Mouse (Mus musculus) thymus, adult 18-20 months (tissue): ENCODE results near the gene Magi1.
"Not testable (repeated sequence)": the region's sequence is repeated elsewhere in the genome, so short reads cannot be mapped to it uniquely, and the experiment has no call there.

Source experiments
- DNase-seq, 2 experiments: peaks; one replicate each; pipeline ENCODE4 v3.0.0; 2022; ENCODE audit warnings: mixed read lengths in 2 of 2

Gene Magi1

GRCm38 (mm10) chr6:94043461-94043860, 240.3 kb downstream of the Magi1 start:
- DNase-seq: no peak

- DNase-seq: no peak
These were observed 243.6 kb downstream of the Magi1 start for GRCm38 (mm10) chr6:94040093-94040492.

GRCm38 (mm10) chr6:94038897-94039296, 244.8 kb downstream of the Magi1 start:
- no peak for DNase-seq

- DNase-seq: no peak
These were observed 247.2 kb downstream of the Magi1 start for GRCm38 (mm10) chr6:94036554-94036953.

GRCm38 (mm10) chr6:94026361-94026760, 257.4 kb downstream of the Magi1 start:
- no peak for DNase-seq

GRCm38 (mm10) chr6:94022437-94022836, 261.3 kb downstream of the Magi1 start:
- DNase-seq: no peak

GRCm38 (mm10) chr6:94021239-94021962, 262.3 kb downstream of the Magi1 start:
- no peak for DNase-seq

- no peak for DNase-seq
These were observed 263.2 kb downstream of the Magi1 start for GRCm38 (mm10) chr6:94020566-94020965.

GRCm38 (mm10) chr6:94019935-94020334, 263.8 kb downstream of the Magi1 start:
- DNase-seq: no peak

GRCm38 (mm10) chr6:94013761-94014160, 270.0 kb downstream of the Magi1 start:
- no peak for DNase-seq

- DNase-seq: no peak
These were observed 271.8 kb downstream of the Magi1 start for GRCm38 (mm10) chr6:94011947-94012346.

GRCm38 (mm10) chr6:94011521-94011920, 272.2 kb downstream of the Magi1 start:
- no peak for DNase-seq

- no peak for DNase-seq
These were observed 275.1 kb downstream of the Magi1 start for GRCm38 (mm10) chr6:94008577-94008976.

GRCm38 (mm10) chr6:94003586-94003985, 280.1 kb downstream of the Magi1 start:
- not testable (repeated sequence) for DNase-seq

- DNase-seq: no peak
These were observed 286.8 kb downstream of the Magi1 start for GRCm38 (mm10) chr6:93996841-93997485.

GRCm38 (mm10) chr6:93987561-93987960, 296.2 kb downstream of the Magi1 start:
- no peak for DNase-seq

- no peak for DNase-seq
These were observed 298.6 kb downstream of the Magi1 start for GRCm38 (mm10) chr6:93985111-93985510.

- no peak for DNase-seq
These were observed 300.2 kb downstream of the Magi1 start for GRCm38 (mm10) chr6:93983551-93983950.

GRCm38 (mm10) chr6:93981211-93981610, 302.5 kb downstream of the Magi1 start:
- DNase-seq: no peak

- DNase-seq: no peak
These were observed 304.5 kb downstream of the Magi1 start for GRCm38 (mm10) chr6:93979241-93979640.

GRCm38 (mm10) chr6:93968721-93969120, 315.0 kb downstream of the Magi1 start:
- DNase-seq: no peak

GRCm38 (mm10) chr6:93962757-93963336, 320.9 kb downstream of the Magi1 start:
- no peak for DNase-seq

- no peak for DNase-seq
These were observed 321.9 kb downstream of the Magi1 start for GRCm38 (mm10) chr6:93961782-93962181.

- no peak for DNase-seq
These were observed 326.5 kb downstream of the Magi1 start for GRCm38 (mm10) chr6:93957172-93957571.
